Mouse (Mus musculus) retina, postnatal 7 days (tissue): ENCODE results near the gene Ldb2.

Experiments used
- DNase-seq: peaks from one replicate; pipeline ENCODE4 v3.0.0-alpha.2; 2012; ENCODE audit warnings: low read depth, low spot score

Ldb2 gene

GRCm38 (mm10) chr5:44799053-44799860 lies at the start of gene Ldb2:
Gene Ldb2 (minus strand): TSS chr5:44799680.
- DNase-seq: peak; percentile 48

DNA sequence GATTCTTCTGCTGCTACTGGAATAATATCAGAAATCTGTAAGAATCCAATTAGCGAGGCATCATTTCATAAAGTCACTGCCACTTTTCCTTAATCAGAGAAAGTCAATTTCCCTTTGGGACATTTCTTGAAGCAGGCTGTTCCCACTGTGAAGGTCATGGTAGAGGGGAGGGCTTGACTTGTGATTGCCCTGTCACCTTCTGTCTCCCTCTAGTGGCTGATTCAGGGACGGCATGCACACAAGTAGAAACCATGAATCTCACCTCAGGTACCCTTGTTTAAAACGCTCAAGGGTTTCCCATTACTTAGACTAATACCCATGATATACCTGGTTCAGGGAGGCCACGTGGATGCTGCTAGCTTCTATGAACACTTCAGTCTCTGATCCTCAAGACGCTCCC lies 31.8 kb upstream of the Ldb2 start:
- DNase-seq: peak; percentile 3

GRCm38 (mm10) chr5:44815506-44815905 lies 16.0 kb upstream of the Ldb2 start:
- no peak for DNase-seq

DNA sequence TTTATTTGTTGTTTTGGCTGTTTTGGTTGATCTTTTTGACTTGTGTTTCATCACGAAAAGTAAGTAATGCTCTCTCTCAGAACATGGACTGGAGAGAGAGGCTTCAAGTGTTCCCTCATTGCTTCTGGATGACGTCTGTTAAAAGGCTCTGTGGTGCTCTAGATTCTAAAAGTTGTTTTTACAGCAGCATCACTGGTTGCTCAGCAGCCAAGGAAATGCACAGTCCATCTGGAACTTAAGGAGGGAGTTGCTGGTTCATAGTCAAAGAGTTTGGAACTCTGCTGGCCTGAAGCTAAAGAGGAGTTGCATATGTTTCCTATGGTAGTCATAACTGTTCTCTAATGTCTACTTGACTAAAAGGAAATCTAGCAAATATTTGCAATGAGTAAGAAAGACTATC lies 6.5 kb upstream of the Ldb2 start:
- DNase-seq: no peak

DNA sequence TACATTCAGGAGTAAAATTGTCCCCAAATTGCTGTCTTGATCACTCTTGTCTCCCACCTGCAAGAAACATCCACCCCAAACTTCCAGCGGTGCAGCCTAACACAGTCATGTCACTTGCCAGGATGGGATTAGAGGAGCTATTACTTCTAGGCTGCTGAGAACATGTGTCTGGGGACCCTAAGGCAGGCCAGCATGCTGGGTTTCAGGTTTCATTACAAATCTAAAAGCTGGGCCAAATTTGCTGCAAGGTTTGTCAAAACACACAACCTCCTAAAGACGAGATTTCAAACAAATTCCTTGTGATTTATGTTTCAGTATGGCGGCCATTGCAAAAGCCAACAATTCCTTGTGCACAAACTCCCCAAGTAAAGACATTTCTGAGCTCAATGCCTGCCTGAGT lies 1.6 kb upstream of the Ldb2 start:
- DNase-seq: no peak

- no peak for DNase-seq
Measured at GRCm38 (mm10) chr5:44799861-44800260, 381 bp upstream of the Ldb2 start.

DNA sequence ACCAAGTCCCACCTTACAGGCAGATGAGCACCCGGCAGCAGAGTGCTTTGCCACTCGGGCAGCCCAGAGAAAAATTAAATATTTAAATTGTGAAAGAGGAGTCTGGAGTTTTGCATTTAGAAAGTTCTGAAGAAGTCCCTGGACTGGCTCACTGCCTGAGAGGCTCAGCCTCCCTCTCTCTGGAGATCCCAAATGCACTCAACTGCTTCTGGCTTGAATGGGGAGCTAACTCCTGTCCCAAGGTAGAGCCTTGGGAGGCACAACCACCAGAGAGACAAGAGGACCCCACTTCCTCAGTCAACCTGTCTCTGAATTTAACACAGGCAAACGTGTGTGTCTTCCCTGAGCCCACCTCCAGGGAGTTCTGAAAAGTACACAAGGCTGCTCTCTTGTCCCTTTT lies 987 bp downstream of the Ldb2 start:
- DNase-seq: no peak

- DNase-seq: no peak
Measured at GRCm38 (mm10) chr5:44798056-44798455, 1.4 kb downstream of the Ldb2 start.

DNA sequence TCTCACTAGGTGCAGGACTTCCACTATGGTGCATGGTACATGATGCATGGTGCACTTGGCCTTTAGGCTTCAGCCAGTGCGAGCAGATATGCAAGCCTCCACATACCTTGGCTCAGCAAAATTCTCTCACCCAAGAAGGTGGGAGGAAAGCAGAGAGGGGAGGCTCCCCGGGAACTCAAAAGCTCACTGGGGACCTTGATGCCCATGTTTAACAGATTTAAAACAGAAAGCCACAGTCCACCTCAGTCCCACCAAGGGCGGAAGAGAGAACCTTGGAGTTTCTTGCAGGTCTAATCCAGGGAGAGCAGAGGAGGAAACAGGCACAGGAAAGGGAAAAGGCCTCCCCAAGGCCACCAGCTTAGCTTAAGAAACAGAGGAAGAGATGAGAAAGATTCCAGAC lies 14.9 kb downstream of the Ldb2 start:
- DNase-seq: no peak

DNA sequence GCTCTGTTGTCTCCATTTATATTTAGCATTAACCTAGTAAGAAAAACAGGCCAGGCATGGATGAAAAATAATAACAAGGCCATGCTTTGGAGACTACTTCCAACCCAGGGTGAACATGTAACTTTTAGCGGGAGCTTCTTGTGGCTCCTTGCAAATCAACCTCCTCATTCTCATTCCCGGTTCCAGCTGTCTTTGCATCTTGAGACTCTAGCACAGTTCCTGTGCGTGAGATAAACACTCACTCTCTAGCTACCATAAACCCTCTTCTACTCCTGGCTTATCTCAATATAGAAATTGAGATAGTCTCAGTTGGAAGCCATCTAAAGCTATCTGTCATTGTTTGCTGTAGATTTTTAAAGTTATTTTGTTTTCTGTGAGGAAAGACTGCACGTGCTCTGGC lies 20.1 kb downstream of the Ldb2 start:
- DNase-seq: no peak

DNA sequence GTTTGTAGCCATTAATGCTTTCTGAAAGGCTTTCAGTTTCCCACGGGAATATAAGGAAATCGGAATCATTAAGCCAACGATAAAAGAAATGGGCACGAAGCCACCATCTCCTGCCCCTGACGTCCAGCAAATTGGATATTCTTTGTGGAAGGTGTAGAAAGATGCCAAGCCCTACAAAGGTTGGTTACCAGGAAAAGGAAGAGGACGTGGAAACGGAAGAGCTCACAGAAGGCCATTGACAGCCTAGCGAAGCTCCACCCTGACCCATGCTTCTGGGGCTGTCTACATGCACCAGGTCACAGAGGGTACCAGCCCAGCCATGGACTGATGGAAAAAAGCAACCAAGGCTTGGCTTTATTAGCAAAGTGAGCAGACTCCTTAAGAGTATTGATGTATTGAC lies 31.0 kb downstream of the Ldb2 start:
- DNase-seq: no peak

DNA sequence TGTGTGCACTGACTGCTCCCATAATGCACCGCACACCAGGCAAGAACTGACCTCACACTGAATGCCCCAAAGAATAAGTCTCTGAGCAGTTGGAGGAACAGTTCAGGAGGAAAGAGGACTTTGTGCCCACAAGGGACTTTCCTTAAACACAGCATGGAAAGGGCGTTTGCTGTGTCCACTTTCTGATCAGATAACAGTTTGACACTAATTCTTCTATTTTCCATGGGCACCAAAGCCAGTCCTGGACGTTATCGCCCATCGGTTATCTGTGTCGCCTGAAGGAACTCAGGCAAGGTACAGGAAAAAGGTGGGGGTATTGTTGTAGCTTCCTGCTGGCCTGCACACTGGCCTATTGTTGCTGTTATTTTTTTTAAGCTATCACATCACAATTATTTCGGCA lies 34.6 kb downstream of the Ldb2 start:
- no peak for DNase-seq

DNA sequence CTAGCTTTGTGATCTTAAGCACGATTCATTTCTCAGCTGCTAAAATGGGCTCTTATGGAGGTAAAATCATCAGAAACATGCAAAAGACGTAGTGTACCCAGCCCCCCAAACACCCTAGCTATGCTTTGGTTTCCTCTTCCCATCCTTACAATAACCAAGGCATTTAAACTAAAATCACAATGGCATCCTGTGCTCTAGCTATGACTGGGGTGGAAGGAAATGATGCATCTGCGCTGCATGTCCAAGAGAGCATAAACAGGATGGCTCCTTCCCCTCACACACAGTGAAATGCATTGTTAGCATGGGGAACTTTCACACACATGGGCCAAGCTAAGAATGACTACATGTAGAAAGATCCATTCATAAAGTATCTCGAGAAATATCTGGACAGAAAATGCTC lies 40.3 kb downstream of the Ldb2 start:
- DNase-seq: no peak

GRCm38 (mm10) chr5:44754156-44754910 lies 45.1 kb downstream of the Ldb2 start:
- no peak for DNase-seq

GRCm38 (mm10) chr5:44745706-44746105 lies 53.8 kb downstream of the Ldb2 start:
- no peak for DNase-seq

DNA sequence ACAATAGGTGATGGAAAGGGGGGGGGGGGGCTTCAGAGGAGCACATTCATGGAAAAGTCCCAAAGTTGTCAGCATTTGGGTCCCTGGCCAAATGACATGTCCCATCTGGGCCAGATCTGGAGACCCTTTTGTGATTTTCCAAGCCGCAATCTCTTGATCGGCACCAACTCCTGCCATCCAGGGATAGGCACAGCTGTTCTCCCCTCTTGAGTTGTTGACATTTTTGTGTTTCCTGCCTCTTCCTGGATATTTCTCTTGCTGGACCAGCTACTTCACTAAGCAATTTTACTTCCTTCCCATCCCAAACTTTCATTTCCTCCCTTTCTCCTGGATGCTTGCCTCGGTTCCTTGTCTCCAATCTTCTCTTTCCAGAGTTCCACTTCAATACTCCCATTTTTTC lies 63.1 kb downstream of the Ldb2 start:
- DNase-seq: no peak

GRCm38 (mm10) chr5:44734131-44734723 lies 65.3 kb downstream of the Ldb2 start:
- no peak for DNase-seq

DNA sequence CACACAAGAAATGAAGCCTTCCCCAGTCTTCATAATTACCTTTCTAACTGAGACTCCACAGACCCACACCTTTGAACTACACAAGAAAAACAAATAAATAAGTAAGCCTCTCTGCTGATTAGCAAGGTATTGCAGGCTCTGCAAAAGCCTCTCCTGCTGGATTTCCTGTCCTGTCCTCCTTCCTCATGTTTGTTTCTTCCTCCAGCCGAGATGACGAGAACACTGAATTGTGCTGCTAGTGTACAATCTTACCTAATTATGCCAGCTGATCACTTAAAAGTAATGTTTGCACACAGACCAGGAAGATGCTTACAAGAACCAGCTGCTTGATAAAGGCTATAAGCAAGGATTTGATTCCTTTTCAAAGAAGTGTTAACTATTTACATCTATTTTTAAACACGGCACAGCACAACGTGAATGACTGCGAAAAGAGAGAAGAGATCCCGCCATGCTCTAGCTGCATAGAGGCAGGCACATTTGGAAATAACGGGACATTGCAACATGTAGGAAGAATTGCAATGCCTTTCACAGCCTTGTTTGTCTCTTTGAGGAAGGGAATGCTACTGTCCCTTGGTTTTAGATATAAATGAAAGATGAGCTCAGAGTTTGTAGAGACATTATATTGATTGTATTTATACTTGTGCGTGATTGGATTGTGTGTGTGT lies 69.7 kb downstream of the Ldb2 start:
- no peak for DNase-seq

GRCm38 (mm10) chr5:44727995-44728394 lies 71.5 kb downstream of the Ldb2 start:
- DNase-seq: no peak

- DNase-seq: no peak
Measured at GRCm38 (mm10) chr5:44726546-44727476, 72.7 kb downstream of the Ldb2 start.

GRCm38 (mm10) chr5:44725501-44725900 lies 74.0 kb downstream of the Ldb2 start:
- no peak for DNase-seq
